Mouse (Mus musculus) testis, adult 2 months (tissue): Measurements from ENCODE around the gene Cdpf1.

Experiments
- CTCF ChIP-seq: fragments of 200-500 bp; IDR thresholded peaks from 2 replicates; pipeline ENCODE4 v1.5.1; 2012; ENCODE audit warnings: low read depth, mild to moderate bottlenecking, inconsistent platforms, low read length, moderate library complexity; ENCODE audit not compliant: control insufficient read depth, insufficient read depth, insufficient replicate concordance
- POLR2A ChIP-seq: fragments of 200-500 bp; IDR thresholded peaks from 2 replicates; pipeline ENCODE4 v1.6.1; 2012; ENCODE audit warnings: low read depth, mild to moderate bottlenecking, inconsistent platforms, low read length, moderate library complexity; ENCODE audit not compliant: control insufficient read depth

GRCm38 (mm10) chr15:85813428-85813827, 1.9 kb upstream of the Cdpf1 start:
- TF ChIP-seq CTCF (no peak), POLR2A (no peak)
